Mouse (Mus musculus): ENCODE results near the gene Fcgrt. TPM values are rescaled to one million over a fixed set of nuclear protein-coding genes. Genes with fewer than 3 reads are reported as not detected.
A peak's percentile ranks its signal among the peaks of the same experiment; 100 is the strongest.

Gene Fcgrt
- polyA plus RNA-seq, 1 experiment = 67.2 TPM

GRCm38 (mm10) chr7:45088597-45088996 is 15.1 kb downstream of the Fcgrt start:
- Histone ChIP-seq H3K4me2 (ENCODE audit: low read depth) (no peak overlapping the region), H3K36me3 (ENCODE audit: control insufficient read depth, insufficient read depth) (no peaks in the 10 kb centered on the region), H3ac (ENCODE audit: control insufficient read depth, insufficient read length) (no peak overlapping the region), H3K79me2 (ENCODE audit: control insufficient read depth, insufficient read depth) (no peaks in the 10 kb centered on the region), H3K4me3 (no peak overlapping the region), H3K27me3 (ENCODE audit: control insufficient read depth, insufficient read depth, insufficient read length) (no peaks in the 10 kb centered on the region)
- TF ChIP-seq POLR2AphosphoS2 (IDR thresholded peaks at IDR 0.05; ENCODE audit: insufficient read length, low read depth) (no peak), MYOD1 (IDR thresholded peaks at IDR 0.05; ENCODE audit: control insufficient read depth in 1 of 3, insufficient read length in 2 of 3, low read depth in 2 of 3) (no peak), CEBPB (IDR thresholded peaks at IDR 0.05; ENCODE audit: insufficient read depth, poor library complexity, severe bottlenecking) (no peak), SRF (IDR thresholded peaks at IDR 0.05; ENCODE audit: control insufficient read depth, insufficient read length, low read depth) (no peak), E2F4 (IDR thresholded peaks at IDR 0.05; ENCODE audit: insufficient read depth) (no peak), TCF12 (IDR thresholded peaks at IDR 0.05; ENCODE audit: insufficient read depth, poor library complexity, severe bottlenecking) (no peak), REST (IDR thresholded peaks at IDR 0.05; ENCODE audit: insufficient read depth, insufficient read length) (no peak), TCF3 (IDR thresholded peaks at IDR 0.05; ENCODE audit: insufficient read length, low read depth) (no peak), POLR2A (IDR thresholded peaks at IDR 0.05; ENCODE audit: insufficient read length, low read depth) (no peak), MAX (IDR thresholded peaks at IDR 0.05; ENCODE audit: low read depth) (no peak), USF1 (IDR thresholded peaks at IDR 0.05; ENCODE audit: low read depth) (no peak), MYOG (IDR thresholded peaks at IDR 0.05; ENCODE audit: control insufficient read depth in 1 of 3, insufficient read depth in 1 of 3, insufficient read length in 2 of 3, low read depth in 2 of 3) (no peak)

GRCm38 (mm10) chr7:45086084-45086483 is 17.6 kb downstream of the Fcgrt start:
- Histone ChIP-seq H3K36me3 (ENCODE audit: control insufficient read depth, insufficient read depth) (no peaks in the 10 kb centered on the region), H3K27me3 (ENCODE audit: control insufficient read depth, insufficient read depth, insufficient read length) (no peaks in the 10 kb centered on the region), H3K4me2 (ENCODE audit: low read depth) (no peak overlapping the region), H3ac (ENCODE audit: control insufficient read depth, insufficient read length) (no peak overlapping the region), H3K79me2 (ENCODE audit: control insufficient read depth, insufficient read depth) (no peaks in the 10 kb centered on the region), H3K4me3 (no peak overlapping the region)
- no peak for TF ChIP-seq REST (IDR thresholded peaks at IDR 0.05; ENCODE audit: insufficient read depth, insufficient read length)
- TF ChIP-seq USF1 (IDR thresholded peaks at IDR 0.05; ENCODE audit: low read depth) = no peak
- TF ChIP-seq SRF (IDR thresholded peaks at IDR 0.05; ENCODE audit: control insufficient read depth, insufficient read length, low read depth) = no peak
- no peak for TF ChIP-seq POLR2AphosphoS2 (IDR thresholded peaks at IDR 0.05; ENCODE audit: insufficient read length, low read depth)
- TF ChIP-seq CEBPB (IDR thresholded peaks at IDR 0.05; ENCODE audit: insufficient read depth, poor library complexity, severe bottlenecking) = no peak
- TF ChIP-seq MAX (IDR thresholded peaks at IDR 0.05; ENCODE audit: low read depth) = no peak
- no peak for TF ChIP-seq TCF12 (IDR thresholded peaks at IDR 0.05; ENCODE audit: insufficient read depth, poor library complexity, severe bottlenecking)
- no peak for TF ChIP-seq TCF3 (IDR thresholded peaks at IDR 0.05; ENCODE audit: insufficient read length, low read depth)
- TF ChIP-seq E2F4 (IDR thresholded peaks at IDR 0.05; ENCODE audit: insufficient read depth) = no peak
- no peak for TF ChIP-seq MYOD1 (IDR thresholded peaks at IDR 0.05; ENCODE audit: control insufficient read depth in 1 of 3, insufficient read length in 2 of 3, low read depth in 2 of 3)

DNA sequence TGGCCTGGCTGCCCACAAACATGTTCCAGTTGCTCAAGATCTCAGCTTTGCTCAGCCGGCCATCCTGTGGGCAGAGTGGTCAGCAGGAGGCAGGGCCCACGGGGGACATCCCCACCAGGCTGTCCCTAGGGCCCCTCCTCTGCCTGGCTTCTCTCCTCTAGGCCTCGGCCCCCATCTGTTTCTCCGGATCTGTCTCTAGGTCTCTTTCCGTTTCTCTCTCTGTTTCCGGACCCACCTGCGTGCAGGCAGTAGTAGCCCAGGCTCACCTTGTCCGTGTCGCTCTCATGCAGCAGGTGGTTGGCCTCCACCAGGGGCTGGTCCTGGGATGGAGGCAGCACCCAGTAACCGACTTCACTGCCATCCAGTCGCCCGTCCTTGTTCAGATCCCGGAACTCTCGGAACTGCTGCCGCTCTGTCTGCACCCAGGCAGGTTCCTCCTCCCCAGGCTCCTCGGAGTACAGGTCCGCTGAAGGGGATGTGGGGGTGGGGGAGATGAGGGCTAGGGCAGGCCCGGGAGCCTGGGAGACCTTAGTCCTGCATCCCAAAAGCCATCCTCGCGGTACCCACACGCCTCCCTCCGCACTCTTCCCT is 20.3 kb downstream of the Fcgrt start:
- Histone ChIP-seq H3K79me2 (ENCODE audit: control insufficient read depth, insufficient read depth) (no peaks in the 10 kb centered on the region), H3K36me3 (ENCODE audit: control insufficient read depth, insufficient read depth) (no peaks in the 10 kb centered on the region), H3K4me3 (no peak overlapping the region), H3ac (ENCODE audit: control insufficient read depth, insufficient read length) (peak overlapping the region; percentile 33), H3K27me3 (ENCODE audit: control insufficient read depth, insufficient read depth, insufficient read length) (no peaks in the 10 kb centered on the region), H3K4me2 (ENCODE audit: low read depth) (no peak overlapping the region)
- TF ChIP-seq TCF12 (IDR thresholded peaks at IDR 0.05; ENCODE audit: insufficient read depth, poor library complexity, severe bottlenecking) = no peak

DNA sequence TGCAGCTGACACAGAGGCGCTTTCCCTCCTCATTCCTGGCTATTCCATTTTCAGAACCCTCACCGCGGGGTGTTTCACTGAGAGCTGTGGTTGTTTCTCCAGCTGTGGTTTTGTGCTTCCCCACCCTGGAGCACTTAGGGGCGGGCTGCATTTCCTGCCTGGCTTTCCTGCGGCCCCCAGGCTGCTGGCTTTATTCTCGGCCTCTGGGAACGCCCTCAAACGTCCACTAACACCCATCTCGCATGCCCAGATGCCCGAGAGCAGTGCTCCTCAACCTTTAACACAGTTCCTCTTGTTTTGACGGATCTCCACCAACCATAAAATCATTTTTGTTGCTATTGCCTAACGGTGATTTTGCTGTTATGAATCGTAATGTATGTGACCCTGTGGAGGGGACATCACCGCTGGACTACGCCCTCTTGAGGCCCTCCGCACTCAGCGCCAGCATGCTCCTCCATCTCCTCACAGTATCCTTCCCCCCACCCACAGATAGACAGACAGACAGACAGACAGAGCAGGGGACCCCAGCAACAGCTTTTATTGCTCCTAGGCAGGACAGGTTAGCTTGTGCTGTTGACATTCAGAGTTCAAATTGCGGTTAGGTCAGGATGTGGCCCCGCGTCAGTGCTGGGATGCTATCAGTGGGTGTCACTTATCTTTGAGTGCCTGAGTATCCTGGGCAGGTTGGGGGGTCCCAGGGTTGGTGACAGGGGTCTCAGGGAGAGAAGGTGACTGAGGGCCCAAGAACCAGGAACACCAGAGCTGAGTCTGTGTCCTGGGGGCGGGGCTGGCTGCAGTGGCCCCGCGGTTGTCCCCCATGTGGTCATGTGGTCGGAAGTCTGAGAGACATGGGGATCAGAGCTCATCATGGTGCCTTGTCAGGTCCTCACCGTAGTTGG is 21.0 kb downstream of the Fcgrt start:
- no peaks in the 10 kb centered on the region for H3K27me3 ChIP-seq (ENCODE audit: control insufficient read depth, insufficient read depth, insufficient read length)
- H3ac ChIP-seq (ENCODE audit: control insufficient read depth, insufficient read length) = peak overlapping the region; percentile 33
- H3K79me2 ChIP-seq (ENCODE audit: control insufficient read depth, insufficient read depth) = no peaks in the 10 kb centered on the region
- H3K4me3 ChIP-seq = no peak overlapping the region
- H3K4me2 ChIP-seq (ENCODE audit: low read depth) = peak overlapping the region; percentile 63
- TF ChIP-seq MYOG (IDR thresholded peaks at IDR 0.05; ENCODE audit: control insufficient read depth in 1 of 3, insufficient read depth in 1 of 3, insufficient read length in 2 of 3, low read depth in 2 of 3) (peak in 1 of 3 experiments; percentile 59), TCF3 (IDR thresholded peaks at IDR 0.05; ENCODE audit: insufficient read length, low read depth) (no peak), MYOD1 (IDR thresholded peaks at IDR 0.05; ENCODE audit: control insufficient read depth in 1 of 3, insufficient read length in 2 of 3, low read depth in 2 of 3) (peak in 2 of 3 experiments; percentile 23 to 27), POLR2A (IDR thresholded peaks at IDR 0.05; ENCODE audit: insufficient read length, low read depth) (peak; percentile 10)
- no peaks in the 10 kb centered on the region for H3K36me3 ChIP-seq (ENCODE audit: control insufficient read depth, insufficient read depth)

DNA sequence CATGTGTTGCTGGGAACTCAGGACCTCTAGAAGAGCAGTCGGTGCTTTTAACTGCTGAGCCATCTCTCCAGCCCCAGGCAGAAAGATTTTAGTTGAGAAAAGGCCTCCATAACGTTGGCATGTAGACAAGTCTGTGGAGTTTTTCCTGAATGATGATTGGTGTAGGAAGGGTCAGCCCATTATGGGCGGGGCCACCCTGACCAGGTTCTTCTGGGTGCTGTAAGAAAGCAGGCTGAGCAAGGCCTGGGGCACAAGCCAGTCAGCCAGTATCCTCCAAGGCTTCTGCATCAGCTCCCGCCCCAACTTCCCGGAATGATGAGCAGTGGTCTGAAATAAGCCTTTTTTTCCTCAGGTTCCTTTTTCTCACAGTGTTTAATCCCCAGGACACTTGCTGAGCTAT is 22.6 kb downstream of the Fcgrt start:
- Histone ChIP-seq H3K27me3 (ENCODE audit: control insufficient read depth, insufficient read depth, insufficient read length) (no peaks in the 10 kb centered on the region), H3K4me2 (ENCODE audit: low read depth) (no peak overlapping the region), H3ac (ENCODE audit: control insufficient read depth, insufficient read length) (no peak overlapping the region), H3K4me3 (no peak overlapping the region), H3K79me2 (ENCODE audit: control insufficient read depth, insufficient read depth) (no peaks in the 10 kb centered on the region), H3K36me3 (ENCODE audit: control insufficient read depth, insufficient read depth) (no peaks in the 10 kb centered on the region)
- TF ChIP-seq MYOG (IDR thresholded peaks at IDR 0.05; ENCODE audit: control insufficient read depth in 1 of 3, insufficient read depth in 1 of 3, insufficient read length in 2 of 3, low read depth in 2 of 3) (no peak), MYOD1 (IDR thresholded peaks at IDR 0.05; ENCODE audit: control insufficient read depth in 1 of 3, insufficient read length in 2 of 3, low read depth in 2 of 3) (no peak), E2F4 (IDR thresholded peaks at IDR 0.05; ENCODE audit: insufficient read depth) (no peak), REST (IDR thresholded peaks at IDR 0.05; ENCODE audit: insufficient read depth, insufficient read length) (no peak), SRF (IDR thresholded peaks at IDR 0.05; ENCODE audit: control insufficient read depth, insufficient read length, low read depth) (no peak), POLR2AphosphoS2 (IDR thresholded peaks at IDR 0.05; ENCODE audit: insufficient read length, low read depth) (no peak), POLR2A (IDR thresholded peaks at IDR 0.05; ENCODE audit: insufficient read length, low read depth) (no peak), USF1 (IDR thresholded peaks at IDR 0.05; ENCODE audit: low read depth) (no peak), TCF12 (IDR thresholded peaks at IDR 0.05; ENCODE audit: insufficient read depth, poor library complexity, severe bottlenecking) (no peak), CEBPB (IDR thresholded peaks at IDR 0.05; ENCODE audit: insufficient read depth, poor library complexity, severe bottlenecking) (no peak), MAX (IDR thresholded peaks at IDR 0.05; ENCODE audit: low read depth) (no peak), TCF3 (IDR thresholded peaks at IDR 0.05; ENCODE audit: insufficient read length, low read depth) (no peak)
